Mouse (Mus musculus) G1E (cell line): ENCODE data around the gene Rhob. TPM values are rescaled to one million over a fixed set of nuclear protein-coding genes. Genes with fewer than 3 reads are reported as not detected.

ENCODE experiments used
- ATAC-seq: 2 replicates; pipeline ENCODE4 v1.8.0; 2016; ENCODE audit warnings: mild to moderate bottlenecking; ENCODE audit not compliant: insufficient number of reproducible peaks, poor library complexity, low FRiP score, severe bottlenecking; ENCODE audit errors: extremely low read depth
- DNase-seq: peaks from one replicate; pipeline ENCODE4 v3.0.0; 2012; ENCODE audit warnings: low spot score
- H3K27me3 ChIP-seq: 2 replicates; pipeline ENCODE4 v1.6.1; 2012; ENCODE audit warnings: mild to moderate bottlenecking, low read length, inconsistent platforms; ENCODE audit not compliant: insufficient read depth
- H3K36me3 ChIP-seq: replicated peaks from 2 replicates; pipeline ENCODE3; 2012; ENCODE audit warnings: mild to moderate bottlenecking, inconsistent platforms
- H3K4me1 ChIP-seq: 2 replicates; pipeline ENCODE4 v1.6.1; 2012; ENCODE audit warnings: low read depth, low read length, inconsistent platforms, mixed read lengths; ENCODE audit not compliant: insufficient read depth
- H3K4me3 ChIP-seq: 2 replicates; pipeline ENCODE4 v1.5.1; 2012; ENCODE audit warnings: low read depth, mild to moderate bottlenecking, inconsistent platforms, low read length, moderate library complexity, mixed read lengths
- H3K9me3 ChIP-seq: replicated peaks from 2 replicates; pipeline ENCODE4 v1.6.1; 2012; ENCODE audit warnings: inconsistent platforms
- CTCF ChIP-seq: IDR thresholded peaks from 2 replicates; pipeline ENCODE4 v1.5.1; 2012; ENCODE audit warnings: low read depth, low read length, inconsistent platforms, mixed read lengths
- GATA1 ChIP-seq: IDR thresholded peaks from 2 replicates; pipeline ENCODE4 v1.6.1; 2012; ENCODE audit warnings: borderline replicate concordance, low read length, inconsistent platforms, mixed read lengths
- GATA2 ChIP-seq: IDR thresholded peaks from 2 replicates; pipeline ENCODE4 v1.6.1; 2012; ENCODE audit warnings: low read depth, low read length, inconsistent platforms, borderline replicate concordance
- POLR2AphosphoS5 ChIP-seq: IDR thresholded peaks from 2 replicates; pipeline ENCODE4 v1.6.1; 2012; ENCODE audit warnings: low read depth, low read length, inconsistent platforms; ENCODE audit not compliant: insufficient replicate concordance
- TAL1 ChIP-seq: conservative IDR thresholded peaks from 2 replicates; pipeline ENCODE4 v1.6.1; 2012; ENCODE audit warnings: low read depth, low read length, inconsistent platforms, mixed read lengths
- polyA plus RNA-seq: library from polyadenylated mRNA; stranded (reverse); fragments of >175 nt; gene quantifications from 2 replicates; pipeline ENCODE4 v1.2.3, GENCODE M21; 2012
- total RNA-seq, 2 experiments: library from RNA; stranded (forward) in 1 of 2; stranded (reverse) in 1 of 2; fragments of 200-1000 nt in 1 of 2; fragments of >200 nt in 1 of 2; fragmentation: Nextera tagmentation in 1 of 2; gene quantifications; 2 replicates each; pipeline ENCODE4 v1.2.3; 2014 to 2017

The Rhob gene
- total and polyA plus RNA-seq, 3 experiments, result 0.14 to 2.2 (median 0.27) TPM

GRCm38 (mm10) chr12:8482169-8482568 lies 17.6 kb downstream of the Rhob start:
- Histone ChIP-seq H3K4me1 (no peaks in the 10 kb centered on the region), H3K27me3 (no peaks in the 10 kb centered on the region; the same call in 1 of the 2 replicates), H3K36me3 (no peaks in the 10 kb centered on the region), H3K4me3 (no peak overlapping the region), H3K9me3 (no peaks in the 10 kb centered on the region)
- ATAC-seq (no peak), DNase-seq (no peak)
- TF ChIP-seq GATA2 (no peak), CTCF (no peak), GATA1 (no peak), TAL1 (no peak), POLR2AphosphoS5 (no peak)

DNA sequence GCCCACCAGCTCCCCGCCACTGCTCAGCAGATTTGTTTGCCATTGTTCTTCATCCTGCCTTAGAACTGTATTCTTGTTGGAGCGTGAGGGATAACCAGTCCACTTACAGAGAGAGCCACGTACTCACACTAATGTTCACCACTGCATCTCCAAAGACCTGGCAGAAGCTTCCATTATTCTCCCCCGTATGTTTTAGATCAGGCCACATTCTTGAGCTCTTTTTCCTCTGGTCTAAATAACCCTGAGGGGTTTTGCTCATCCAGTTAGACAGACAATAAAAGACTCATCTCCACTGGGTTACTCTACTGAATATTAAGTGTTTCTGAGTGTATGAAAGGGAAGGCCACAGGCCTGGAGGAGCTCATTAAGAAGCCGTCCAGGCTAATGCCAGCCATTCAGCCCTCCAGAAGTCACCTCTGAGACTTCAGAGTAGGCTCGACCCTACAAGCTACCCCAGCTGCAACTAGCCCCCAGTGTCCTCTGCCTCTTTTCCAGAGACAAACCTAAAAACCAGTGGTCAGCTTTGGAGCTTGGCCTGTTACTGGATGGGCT lies 24.9 kb downstream of the Rhob start:
- no peak for DNase-seq
- no peak for ATAC-seq
- Histone ChIP-seq H3K9me3 (no peaks in the 10 kb centered on the region), H3K27me3 (no peaks in the 10 kb centered on the region), H3K36me3 (no peaks in the 10 kb centered on the region), H3K4me1 (no peaks in the 10 kb centered on the region), H3K4me3 (no peak overlapping the region)
- TF ChIP-seq GATA2, result no peak
- TF ChIP-seq CTCF, result no peak

DNA sequence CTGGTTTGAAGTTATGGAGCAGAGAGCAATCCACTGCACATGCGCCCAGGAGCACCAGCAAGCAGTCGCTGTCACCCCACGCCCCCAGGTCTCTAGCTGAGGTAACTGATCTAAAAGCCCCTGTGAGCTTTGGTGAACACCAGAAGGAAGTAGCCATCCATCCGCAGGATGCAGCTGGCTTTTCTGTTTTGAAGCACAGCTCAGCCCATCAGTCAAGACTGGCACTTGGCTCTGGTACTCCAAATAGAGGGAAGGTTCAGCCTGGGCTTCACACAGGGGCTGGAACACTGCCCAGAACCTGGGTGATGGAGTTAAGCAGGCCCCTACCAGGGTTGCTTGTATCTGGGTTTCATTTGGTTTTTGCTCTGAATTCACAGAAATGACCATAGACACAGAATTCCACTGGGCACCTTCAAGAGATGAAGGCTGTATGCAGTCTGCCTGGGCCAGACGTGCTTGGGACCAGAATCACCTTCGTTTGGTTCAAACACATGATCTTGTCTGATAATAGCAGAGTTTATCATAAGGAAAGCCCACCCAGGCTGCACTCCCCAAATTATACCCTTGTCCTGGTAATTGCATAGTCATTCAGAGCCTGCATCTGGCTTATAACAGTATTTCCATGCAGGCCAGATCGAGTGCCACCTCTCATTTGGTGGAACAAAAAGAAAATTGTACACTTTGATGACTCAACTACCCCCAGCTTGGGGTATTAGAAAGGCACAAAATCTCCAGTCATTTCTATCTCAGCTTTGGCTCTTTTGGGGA lies 27.0 kb downstream of the Rhob start:
- Histone ChIP-seq H3K36me3 (no peaks in the 10 kb centered on the region), H3K4me3 (no peak overlapping the region), H3K4me1 (no peaks in the 10 kb centered on the region), H3K9me3 (no peaks in the 10 kb centered on the region), H3K27me3 (no peaks in the 10 kb centered on the region)
- DNase-seq (no peak), ATAC-seq (no peak)
- TF ChIP-seq POLR2AphosphoS5 (no peak), GATA1 (no peak), CTCF (no peak), TAL1 (no peak), GATA2 (no peak)

- no peak for TF ChIP-seq TAL1
- no peak for TF ChIP-seq GATA2
- TF ChIP-seq POLR2AphosphoS5, result no peak
- no peak for TF ChIP-seq CTCF
- TF ChIP-seq GATA1, result no peak
- H3K9me3 ChIP-seq, result no peaks in the 10 kb centered on the region
- DNase-seq (no peak), ATAC-seq (no peak)
- H3K4me3 ChIP-seq, result no peak overlapping the region
- no peaks in the 10 kb centered on the region for H3K4me1 ChIP-seq
- no peaks in the 10 kb centered on the region for H3K27me3 ChIP-seq
- no peaks in the 10 kb centered on the region for H3K36me3 ChIP-seq
Measured at GRCm38 (mm10) chr12:8472051-8472450, 27.8 kb downstream of the Rhob start.

DNA sequence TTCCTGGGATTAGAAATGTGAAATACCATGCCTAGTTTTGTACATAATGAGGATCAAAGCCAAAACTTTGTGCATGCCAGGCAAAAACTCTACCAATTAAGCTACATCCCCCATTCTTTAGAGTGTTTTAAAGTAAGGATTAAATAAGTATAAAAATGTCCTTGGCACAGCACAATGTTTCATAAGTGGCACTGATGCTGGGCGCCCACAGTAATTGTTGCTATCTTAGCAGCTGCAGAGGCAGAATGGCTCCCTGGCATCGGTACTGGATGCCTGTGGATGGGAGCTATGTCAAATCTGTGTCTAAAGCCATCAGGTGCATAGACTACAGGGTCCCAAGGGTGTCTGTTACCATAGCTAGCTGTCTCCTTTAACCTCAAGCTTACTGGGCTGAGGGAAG lies 28.8 kb downstream of the Rhob start:
- no peak for ATAC-seq
- no peak overlapping the region for H3K4me3 ChIP-seq
- no peaks in the 10 kb centered on the region for H3K9me3 ChIP-seq
- DNase-seq, result no peak
- H3K27me3 ChIP-seq, result no peaks in the 10 kb centered on the region
- no peaks in the 10 kb centered on the region for H3K36me3 ChIP-seq
- no peaks in the 10 kb centered on the region for H3K4me1 ChIP-seq
- TF ChIP-seq TAL1 (no peak), GATA2 (no peak), CTCF (no peak), POLR2AphosphoS5 (no peak), GATA1 (no peak)

DNA sequence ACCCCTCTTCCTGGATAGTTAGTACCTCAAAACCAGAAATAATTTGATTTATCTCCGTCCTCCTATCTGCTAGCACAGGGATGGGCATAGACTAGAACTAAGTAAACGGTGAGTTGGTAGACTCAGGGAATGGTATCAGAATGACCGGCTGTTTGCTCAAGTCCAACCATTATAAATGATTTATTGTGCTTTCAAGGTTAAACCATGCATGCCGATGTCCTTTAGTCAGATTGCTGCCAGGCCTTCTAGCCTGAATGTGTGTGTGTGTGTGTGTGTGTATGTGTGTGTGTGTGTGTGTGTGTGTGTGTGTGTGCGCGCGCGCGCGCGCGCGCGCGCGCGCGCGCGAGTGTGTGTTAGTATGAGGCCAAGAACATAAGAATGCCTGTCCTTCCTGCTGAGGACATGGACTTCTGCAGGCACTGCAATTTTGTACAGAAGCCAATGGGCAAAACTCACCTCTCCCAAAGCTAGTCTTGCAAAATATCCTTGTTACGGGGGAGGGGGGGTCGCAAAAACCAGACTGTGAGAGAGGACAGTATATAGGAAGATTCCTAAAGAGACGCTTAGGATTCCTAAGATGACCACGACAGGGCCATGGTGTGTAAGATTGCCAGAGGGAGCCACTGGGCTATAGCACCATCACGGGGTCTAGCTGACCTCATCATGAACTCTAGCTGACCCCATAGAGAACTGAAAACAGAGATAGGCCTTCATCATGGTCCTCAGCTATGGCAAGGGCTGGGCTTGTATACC lies 29.9 kb downstream of the Rhob start:
- DNase-seq (no peak), ATAC-seq (no peak)
- no peaks in the 10 kb centered on the region for H3K9me3 ChIP-seq
- no peaks in the 10 kb centered on the region for H3K36me3 ChIP-seq
- H3K4me3 ChIP-seq, result no peak overlapping the region
- no peaks in the 10 kb centered on the region for H3K27me3 ChIP-seq
- no peaks in the 10 kb centered on the region for H3K4me1 ChIP-seq
- TF ChIP-seq POLR2AphosphoS5, result no peak
- TF ChIP-seq GATA2, result no peak
- no peak for TF ChIP-seq CTCF
- TF ChIP-seq GATA1, result no peak
- no peak for TF ChIP-seq TAL1
